Mouse (Mus musculus) thymus, postnatal 4 days (tissue): ENCODE data around the gene Lgr6.
A peak's percentile ranks its signal among the peaks of the same experiment; 100 is the strongest.

ENCODE experiments used
- DNase-seq: peaks from one replicate; pipeline ENCODE4 v3.0.0; 2021

The Lgr6 gene

GRCm38 (mm10) chr1:135009833-135010232 lies 95.2 kb downstream of the Lgr6 start:
- no peak for DNase-seq

GRCm38 (mm10) chr1:135005696-135006095 lies 99.4 kb downstream of the Lgr6 start:
- no peak for DNase-seq

- no peak for DNase-seq
Observed at GRCm38 (mm10) chr1:135003346-135003745, 101.7 kb downstream of the Lgr6 start.

GRCm38 (mm10) chr1:135000527-135000926 lies 104.5 kb downstream of the Lgr6 start:
- DNase-seq: peak; percentile 61

- DNase-seq: no peak
Observed at GRCm38 (mm10) chr1:134998231-134998630, 106.8 kb downstream of the Lgr6 start.

- DNase-seq: no peak
Observed at GRCm38 (mm10) chr1:134997568-134997967, 107.5 kb downstream of the Lgr6 start.

- DNase-seq: no peak
Observed at GRCm38 (mm10) chr1:134996471-134996870, 108.6 kb downstream of the Lgr6 start.

GRCm38 (mm10) chr1:134995954-134996353 lies 109.1 kb downstream of the Lgr6 start:
- peak; percentile 21 for DNase-seq

GRCm38 (mm10) chr1:134995437-134995836 lies 109.6 kb downstream of the Lgr6 start:
- DNase-seq: no peak

- no peak for DNase-seq
Observed at GRCm38 (mm10) chr1:134994739-134995138, 110.3 kb downstream of the Lgr6 start.

GRCm38 (mm10) chr1:134992046-134992645 lies 112.9 kb downstream of the Lgr6 start:
- peak; percentile 43 for DNase-seq

- DNase-seq: peak; percentile 82
Observed at GRCm38 (mm10) chr1:134989372-134989771, 115.7 kb downstream of the Lgr6 start.

GRCm38 (mm10) chr1:134987962-134988341 lies 117.1 kb downstream of the Lgr6 start:
- peak; percentile 17 for DNase-seq

GRCm38 (mm10) chr1:134987173-134987961 lies 117.7 kb downstream of the Lgr6 start:
- peak; percentile 32 for DNase-seq

- no peak for DNase-seq
Observed at GRCm38 (mm10) chr1:134972920-134973319, 132.2 kb downstream of the Lgr6 start.

- no peak for DNase-seq
Observed at GRCm38 (mm10) chr1:134965430-134965829, 139.6 kb downstream of the Lgr6 start.

GRCm38 (mm10) chr1:134962821-134963220 lies 142.3 kb downstream of the Lgr6 start:
- peak; percentile 67 for DNase-seq

GRCm38 (mm10) chr1:134962053-134962803 lies 142.8 kb downstream of the Lgr6 start, which contains the start of gene Ube2t:
Ube2t (plus strand) TSS chr1:134962565.
- peak; percentile 96 for DNase-seq

GRCm38 (mm10) chr1:134960634-134961033 lies 144.4 kb downstream of the Lgr6 start:
- no peak for DNase-seq

GRCm38 (mm10) chr1:134955637-134956176 lies 149.4 kb downstream of the Lgr6 start, which contains the start of gene Ppp1r12b:
Ppp1r12b (minus strand) TSS chr1:134955942.
- DNase-seq: peak; percentile 94

GRCm38 (mm10) chr1:134955050-134955636 lies 149.9 kb downstream of the Lgr6 start:
- DNase-seq: no peak

- DNase-seq: no peak
Observed at GRCm38 (mm10) chr1:134949946-134950345, 155.1 kb downstream of the Lgr6 start.

- DNase-seq: no peak
Observed at GRCm38 (mm10) chr1:134947590-134947989, 157.5 kb downstream of the Lgr6 start.
